Mouse (Mus musculus) testis, adult 2 months (tissue): ENCODE data around the gene Vti1a.

Experiments
- CTCF ChIP-seq: fragments of 200-500 bp; IDR thresholded peaks from 2 replicates; pipeline ENCODE4 v1.5.1; 2012; ENCODE audit warnings: low read depth, mild to moderate bottlenecking, inconsistent platforms, low read length, moderate library complexity; ENCODE audit not compliant: control insufficient read depth, insufficient read depth, insufficient replicate concordance
- POLR2A ChIP-seq: fragments of 200-500 bp; IDR thresholded peaks from 2 replicates; pipeline ENCODE4 v1.6.1; 2012; ENCODE audit warnings: low read depth, mild to moderate bottlenecking, inconsistent platforms, low read length, moderate library complexity; ENCODE audit not compliant: control insufficient read depth

- TF ChIP-seq CTCF (no peak), POLR2A (no peak)
These were observed 300.8 kb downstream of the Vti1a start for GRCm38 (mm10) chr19:55616937-55617336.
